Mouse (Mus musculus) intestine, postnatal 0 days (tissue): ENCODE measurements around the gene Olfr1393. TPM values are rescaled to one million over a fixed set of nuclear protein-coding genes. Genes with fewer than 3 reads are reported as not detected.
A peak's percentile ranks its signal among the peaks of the same experiment; 100 is the strongest.

Experiments
- ATAC-seq: fragments of 200-750 bp; cut with Nextera tagmentation; 2 replicates; pipeline ENCODE4 v1.8.0; 2017; ENCODE audit warnings: mild to moderate bottlenecking, moderate TSS enrichment, moderate library complexity
- H3K27ac ChIP-seq: fragments of 300-500 bp; sonication (generic); 2 replicates; pipeline ENCODE4 v1.5.1; 2014; ENCODE audit warnings: mild to moderate bottlenecking, low read depth, low read length, moderate library complexity
- H3K27me3 ChIP-seq: fragments of 300-500 bp; sonication (generic); replicated peaks from 2 replicates; pipeline ENCODE4 v1.6.1; 2014; ENCODE audit warnings: low read length, mixed read lengths; ENCODE audit not compliant: control insufficient read depth, insufficient read depth
- H3K36me3 ChIP-seq: fragments of 300-500 bp; sonication (generic); 2 replicates; pipeline ENCODE4 v1.6.1; 2014; ENCODE audit warnings: mild to moderate bottlenecking, moderate library complexity; ENCODE audit not compliant: control insufficient read depth, insufficient read depth
- H3K4me1 ChIP-seq: fragments of 300-500 bp; sonication (generic); replicated peaks from 2 replicates; pipeline ENCODE4 v1.6.1; 2014; ENCODE audit warnings: antibody characterized with exemption, low read length, mixed read lengths; ENCODE audit not compliant: control insufficient read depth, insufficient read depth
- H3K4me2 ChIP-seq: fragments of 300-500 bp; sonication (generic); replicated peaks from 2 replicates; pipeline ENCODE4 v1.6.1; 2014; ENCODE audit warnings: low read depth, mild to moderate bottlenecking, moderate library complexity
- H3K4me3 ChIP-seq: fragments of 300-500 bp; sonication (generic); 2 replicates; pipeline ENCODE4 v1.5.1; 2014; ENCODE audit warnings: low read depth, low read length
- H3K9ac ChIP-seq: fragments of 300-500 bp; sonication (generic); 2 replicates; pipeline ENCODE4 v1.6.1; 2014; ENCODE audit warnings: mild to moderate bottlenecking, low read depth, low read length
- H3K9me3 ChIP-seq: fragments of 300-500 bp; sonication (generic); 2 replicates; pipeline ENCODE4 v1.6.1; 2016; ENCODE audit warnings: mixed run types; ENCODE audit not compliant: control insufficient read depth
- CTCF ChIP-seq: sonication (generic); IDR thresholded peaks from 2 replicates; pipeline ENCODE4 v1.5.1; 2016; ENCODE audit warnings: low read depth, mild to moderate bottlenecking, control low read depth, antibody characterized with exemption, moderate library complexity
- WGBS: fragments of 180-500 bp; shearing (Covaris S2); extraction: QIAGEN DNeasy Blood & Tissue Kit; methylation state at CpG from one replicate; pipeline ENCODE4 v1.1.7; 2014; 5-methylcytosine and 5-hydroxymethylcytosine counted together
- polyA plus RNA-seq: library from polyadenylated mRNA; unstranded; fragments of >200 nt; fragmentation: Nextera tagmentation; extraction: Ambion mirVana; gene quantifications from 2 replicates; pipeline ENCODE4 v1.2.1, GENCODE M21; 2015

Gene Olfr1393
- polyA plus RNA-seq = 0.16 TPM in 1 of 2 replicates, not detected in the other

DNA sequence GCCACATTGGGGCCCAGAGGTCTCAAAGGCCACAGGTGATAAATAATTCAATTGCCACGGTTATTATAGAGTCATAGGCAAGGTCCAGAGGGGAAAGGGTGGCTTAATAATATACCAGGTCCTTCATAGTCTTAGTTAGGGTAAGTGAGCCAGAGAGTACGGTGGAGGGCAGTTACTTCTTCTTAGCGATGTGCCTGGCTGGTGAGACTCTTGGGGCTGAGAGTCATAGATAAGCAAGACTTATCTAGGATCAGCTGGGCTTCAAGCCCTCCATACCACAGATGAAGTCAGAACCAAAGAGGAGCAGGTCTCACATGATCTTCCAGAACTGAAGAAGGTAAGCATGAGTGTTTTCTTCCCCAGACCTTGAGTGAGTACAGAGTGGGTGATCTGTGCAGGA lies at the start of gene Olfr1393:
TSS of gene Olfr1393 (plus strand) at position 83 of the 400 bp plus-strand sequence.
- Histone ChIP-seq H3K4me2 (no peak within 1 kb of the TSS), H3K36me3 (no peaks in the 10 kb centered on the region), H3K27ac (no peak within 1 kb of the TSS), H3K4me3 (no peak within 1 kb of the TSS), H3K9me3 (no peaks in the 10 kb centered on the region), H3K27me3 (no peaks in the 10 kb centered on the region), H3K9ac (no peak within 1 kb of the TSS), H3K4me1 (no peaks in the 10 kb centered on the region)
- WGBS = 51% methylated on average over 3 of the region's 3 CpGs
- no peak for TF ChIP-seq CTCF
- no peak for ATAC-seq

DNA sequence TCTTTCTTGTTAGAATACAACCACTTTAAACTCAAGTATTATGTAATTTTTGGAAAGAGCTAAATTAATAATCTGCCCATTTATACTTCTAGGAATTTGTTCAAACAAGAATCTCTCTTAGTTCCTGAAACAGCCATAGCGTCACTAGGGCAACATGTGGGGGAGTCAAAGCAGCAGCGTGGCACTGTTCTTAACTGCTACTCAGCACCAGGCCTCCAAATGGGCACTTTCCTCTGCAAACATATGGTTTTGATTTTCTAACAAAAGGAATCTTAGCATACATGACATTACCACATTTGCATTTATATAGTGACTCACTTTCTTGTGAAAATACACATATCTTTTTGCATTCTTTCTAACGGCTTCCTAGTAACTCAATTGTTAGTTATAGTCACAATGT lies 45.3 kb upstream of the Olfr1393 start:
- H3K4me1 ChIP-seq = no peaks in the 10 kb centered on the region
- 86% methylated on average over 3 of the region's 3 CpGs for WGBS
- no peak for ATAC-seq
- no peak overlapping the region for H3K27ac ChIP-seq
- no peak for TF ChIP-seq CTCF
- H3K9me3 ChIP-seq = no peaks in the 10 kb centered on the region
- no peak overlapping the region for H3K4me2 ChIP-seq
- no peak overlapping the region for H3K4me3 ChIP-seq
- no peak overlapping the region for H3K9ac ChIP-seq
- no peaks in the 10 kb centered on the region for H3K27me3 ChIP-seq
- no peaks in the 10 kb centered on the region for H3K36me3 ChIP-seq

DNA sequence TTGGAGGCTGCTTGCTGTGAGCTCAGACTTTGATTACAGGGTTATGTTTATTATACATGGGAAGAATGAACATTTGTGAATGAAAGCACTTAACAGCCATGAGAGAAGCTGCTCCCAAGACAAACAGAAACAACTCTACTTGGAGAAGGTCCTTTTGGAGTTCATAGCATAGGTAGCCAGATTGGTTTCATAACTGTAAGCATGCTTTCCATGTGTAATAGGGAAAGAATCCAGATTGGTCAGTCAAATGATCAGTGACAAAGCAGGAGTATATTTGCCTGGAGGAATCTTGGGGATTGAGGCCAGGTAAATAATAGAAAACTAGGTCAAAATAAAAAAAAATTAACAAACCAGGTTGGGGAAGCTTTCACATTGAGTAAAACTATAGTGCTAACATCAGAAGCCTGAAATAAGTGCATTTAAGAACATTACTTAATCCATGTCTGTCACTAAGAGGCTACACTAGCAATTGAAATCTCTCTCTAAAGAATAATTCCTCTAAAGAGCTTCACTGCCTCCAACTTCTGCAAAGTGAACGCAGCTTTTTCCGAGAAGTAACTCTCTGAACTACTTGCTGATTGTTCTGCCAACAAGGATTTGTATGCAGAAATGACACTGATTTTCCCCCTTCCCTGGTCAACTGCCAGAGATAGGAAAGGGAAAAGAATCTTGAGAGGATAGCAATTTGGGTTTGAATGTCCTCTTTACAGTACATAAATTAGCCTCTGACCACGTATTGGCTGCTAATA lies 42.5 kb upstream of the Olfr1393 start:
- no peak overlapping the region for H3K27ac ChIP-seq
- H3K4me2 ChIP-seq = no peak overlapping the region
- no peak for ATAC-seq
- H3K9ac ChIP-seq = no peak overlapping the region
- 70% methylated on average over 3 of the region's 3 CpGs for WGBS
- no peaks in the 10 kb centered on the region for H3K9me3 ChIP-seq
- H3K36me3 ChIP-seq = no peaks in the 10 kb centered on the region
- no peak overlapping the region for H3K4me3 ChIP-seq
- TF ChIP-seq CTCF = no peak
- no peaks in the 10 kb centered on the region for H3K4me1 ChIP-seq
- H3K27me3 ChIP-seq = no peaks in the 10 kb centered on the region

DNA sequence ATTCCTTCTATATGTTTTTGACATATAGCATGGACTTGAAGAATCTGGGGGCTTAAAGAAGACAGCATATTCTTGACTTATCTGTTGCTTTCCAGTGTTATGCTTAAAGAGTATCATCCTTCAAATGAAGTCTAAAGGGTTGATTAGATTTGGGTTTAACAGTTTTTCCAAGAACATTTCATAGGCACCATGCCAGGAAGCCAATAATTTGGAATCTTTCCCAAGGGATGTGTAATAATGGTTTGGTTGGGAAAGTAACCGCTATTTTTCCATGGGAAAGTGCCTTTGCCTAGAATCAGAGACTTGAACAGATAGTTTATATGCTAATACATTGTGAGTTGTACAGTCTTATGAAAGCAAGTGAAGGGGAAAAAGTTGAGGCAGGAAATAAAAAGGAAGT lies 41.2 kb upstream of the Olfr1393 start:
- no peak overlapping the region for H3K27ac ChIP-seq
- ATAC-seq = no peak

DNA sequence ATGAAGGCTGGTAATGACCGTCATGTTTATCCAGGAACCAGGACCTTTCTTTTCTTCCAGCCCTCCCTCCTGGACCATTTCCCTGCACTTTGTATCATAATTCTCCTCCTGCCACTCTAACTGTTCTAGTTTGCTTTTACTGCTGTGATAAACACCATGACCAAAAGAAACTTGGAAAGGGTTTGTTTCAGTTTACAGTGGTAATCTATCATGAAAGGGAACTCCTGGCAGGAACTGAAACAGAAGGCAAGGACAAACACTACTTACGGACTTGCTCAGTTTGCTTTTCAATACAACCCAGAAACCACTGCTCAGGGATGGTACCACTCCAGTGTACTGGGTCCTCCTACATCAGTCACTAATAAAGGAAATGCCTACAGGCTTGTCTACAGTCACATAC lies 40.6 kb upstream of the Olfr1393 start:
- H3K27ac ChIP-seq = no peak overlapping the region
- WGBS = 18% methylated on average over 2 of the region's 2 CpGs
- H3K27me3 ChIP-seq = no peaks in the 10 kb centered on the region
- no peak for ATAC-seq
- TF ChIP-seq CTCF = no peak
- no peak overlapping the region for H3K4me3 ChIP-seq
- H3K4me2 ChIP-seq = peak overlapping the region; percentile 24
- H3K9ac ChIP-seq = no peak overlapping the region
- no peaks in the 10 kb centered on the region for H3K4me1 ChIP-seq
- no peaks in the 10 kb centered on the region for H3K9me3 ChIP-seq
- no peaks in the 10 kb centered on the region for H3K36me3 ChIP-seq

More for the DNA sequence above, 41.2 kb upstream of the Olfr1393 start:
- Histone ChIP-seq H3K9ac (no peak overlapping the region), H3K4me1 (no peaks in the 10 kb centered on the region), H3K36me3 (no peaks in the 10 kb centered on the region), H3K4me3 (no peak overlapping the region), H3K9me3 (no peaks in the 10 kb centered on the region), H3K27me3 (no peaks in the 10 kb centered on the region), H3K4me2 (peak overlapping the region; percentile 24; the same call in 1 of the 2 replicates)
- 72% methylated on average over 1 of the region's 1 CpGs for WGBS
- no peak for TF ChIP-seq CTCF

DNA sequence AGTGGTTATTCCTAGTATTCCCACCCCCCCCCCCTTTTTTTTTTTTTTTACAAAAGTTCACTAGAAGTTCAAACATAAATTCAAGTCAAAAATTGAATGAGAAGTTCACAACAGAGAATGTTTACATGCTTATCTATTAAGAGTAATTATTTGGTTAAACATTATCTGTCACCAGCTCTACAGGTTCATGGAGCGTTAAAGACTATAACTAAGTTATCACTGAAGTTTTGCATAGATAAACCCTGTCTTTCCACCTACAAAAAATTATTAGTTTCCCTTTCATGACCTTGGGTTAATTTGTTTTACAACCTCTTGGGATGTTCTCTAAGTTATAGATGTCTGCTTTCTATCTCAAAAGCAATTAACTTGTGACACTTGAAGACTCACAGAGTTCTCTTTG lies 37.8 kb upstream of the Olfr1393 start:
- Histone ChIP-seq H3K27ac (no peak overlapping the region), H3K9ac (no peak overlapping the region), H3K36me3 (no peaks in the 10 kb centered on the region), H3K4me2 (no peak overlapping the region), H3K9me3 (no peaks in the 10 kb centered on the region), H3K27me3 (no peaks in the 10 kb centered on the region), H3K4me3 (no peak overlapping the region), H3K4me1 (peaks cover 8% of the 10 kb centered on the region; the same call in 1 of the 2 replicates)
- 35% methylated on average over 1 of the region's 1 CpGs for WGBS
- no peak for ATAC-seq
- no peak for TF ChIP-seq CTCF
